Mouse (Mus musculus): ENCODE measurements at regions not wholly inside any gene's neighbourhood (a gene's known extent, or its start where the extent isn't known, plus 50 kb on each side); places are given as distances from the start of the nearest gene placed in this dataset.

DNA sequence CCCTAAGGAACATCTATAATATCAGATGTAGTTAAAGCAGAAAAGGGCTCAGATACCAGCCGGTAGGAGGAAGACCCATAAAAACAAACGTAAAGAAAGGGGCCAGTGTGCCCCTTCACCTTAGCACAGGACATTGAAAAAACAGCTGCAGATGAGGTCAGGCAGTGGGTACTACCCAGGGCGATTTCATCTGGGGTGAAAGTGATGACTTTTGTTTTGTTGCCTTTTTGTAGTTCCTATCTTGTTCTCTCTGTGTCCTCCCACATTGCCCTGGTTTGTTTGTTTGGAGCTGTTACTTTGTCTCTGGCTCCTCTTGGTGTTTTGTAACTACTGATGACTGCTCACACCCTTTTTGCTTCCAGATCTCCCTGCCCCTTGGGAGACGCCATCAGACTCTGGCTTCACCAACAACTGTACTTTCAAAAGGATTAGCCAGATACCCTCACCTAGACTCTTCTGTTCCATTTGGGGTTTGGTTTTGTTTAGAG, 383.4 kb downstream of the Atp6ap1l start:
- no peak for TF ChIP-seq CTCF (IDR thresholded peaks at IDR 0.05; ENCODE audit: low read depth)
- TF ChIP-seq EP300 (IDR thresholded peaks at IDR 0.05; ENCODE audit: low read depth), result no peak

All from liver, embryonic 14.5 days (tissue).